Mouse (Mus musculus): ENCODE results near the gene Srsf11.

DNA sequence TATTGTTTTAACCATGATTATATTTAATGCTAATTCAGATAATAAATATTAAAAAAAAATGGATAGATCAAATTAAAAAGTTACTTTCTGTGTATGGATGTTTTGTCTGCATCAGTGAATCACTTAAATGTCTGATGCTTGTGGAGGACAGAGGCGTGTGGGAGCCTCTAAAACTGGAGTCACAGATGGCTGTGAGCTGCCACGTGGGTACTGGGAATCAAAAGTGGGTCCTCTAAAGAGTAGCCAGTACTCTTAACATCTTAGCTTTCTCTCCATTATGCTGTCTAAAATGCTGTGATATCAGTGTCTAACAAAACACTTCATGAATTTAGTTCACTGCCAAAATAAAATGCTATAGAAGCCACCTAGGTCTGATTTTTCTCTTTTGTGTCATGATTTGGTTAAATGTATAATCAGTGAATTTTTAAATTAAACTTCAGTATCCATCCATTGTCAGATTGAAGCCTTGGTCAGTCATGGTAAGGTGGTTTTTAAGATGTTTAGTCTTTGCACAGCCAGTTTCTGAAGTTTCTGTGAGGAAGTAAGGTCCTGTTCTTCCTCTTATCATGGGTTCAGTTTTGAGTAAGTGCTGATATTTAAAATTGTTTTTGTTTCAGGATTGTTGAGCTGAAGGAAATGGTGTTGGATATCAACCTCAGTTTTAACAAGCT, 24.3 kb upstream of the Srsf11 start:
- TF ChIP-seq CTCF (IDR thresholded peaks at IDR 0.05; ENCODE audit: low read depth, low read length) (no peak), POLR2A (IDR thresholded peaks at IDR 0.05; ENCODE audit: extremely low read depth, insufficient read depth, low read length) (no peak)

All from liver, adult 2 months (tissue).